Mouse (Mus musculus): ENCODE measurements around the gene Opcml.

Gene Opcml

GRCm38 (mm10) chr9:28011483-28011882 is 220.9 kb downstream of the Opcml start:
- DNase-seq: no peak

DNA sequence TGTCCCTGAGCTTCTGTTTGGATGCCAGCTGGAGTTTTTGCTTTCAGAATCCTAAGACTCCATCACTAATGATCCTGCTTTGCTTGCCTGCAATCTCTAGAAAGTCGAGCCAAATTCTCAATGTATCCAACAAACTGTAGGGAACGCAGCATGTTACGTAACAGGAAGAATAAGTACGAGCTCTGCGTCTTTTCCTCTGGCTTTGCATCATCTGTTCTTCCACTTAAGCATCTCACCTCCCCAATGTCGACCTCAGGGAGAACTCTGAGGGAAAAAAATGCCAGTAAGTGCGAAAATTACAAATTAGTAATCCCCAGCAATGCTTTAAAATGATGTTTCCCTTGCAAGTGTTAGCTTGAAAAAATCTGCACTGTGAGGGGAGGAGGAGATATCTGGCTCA is 222.1 kb downstream of the Opcml start:
- DNase-seq: no peak

DNA sequence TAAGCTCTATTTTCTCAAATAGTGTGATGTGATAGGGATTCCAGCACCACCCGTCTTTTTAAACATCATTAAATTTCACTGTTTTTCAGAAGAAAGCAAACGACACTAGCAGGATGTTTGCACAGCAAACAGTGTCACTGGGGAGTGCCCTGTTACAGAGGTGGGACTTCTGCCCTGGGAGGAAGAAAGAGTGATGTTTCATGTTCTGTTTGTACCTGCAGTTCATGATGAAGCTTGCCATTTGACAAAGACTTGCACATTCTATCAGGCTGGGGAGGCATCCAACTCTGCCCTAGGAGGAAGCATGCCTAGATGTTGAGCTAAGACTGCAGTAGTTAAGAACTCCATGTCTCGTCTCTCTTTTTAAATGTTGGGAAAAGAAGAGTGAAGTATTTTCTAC is 222.6 kb downstream of the Opcml start:
- DNase-seq: no peak

- DNase-seq: no peak
Measured at GRCm38 (mm10) chr9:28028156-28028555, 237.6 kb downstream of the Opcml start.

DNA sequence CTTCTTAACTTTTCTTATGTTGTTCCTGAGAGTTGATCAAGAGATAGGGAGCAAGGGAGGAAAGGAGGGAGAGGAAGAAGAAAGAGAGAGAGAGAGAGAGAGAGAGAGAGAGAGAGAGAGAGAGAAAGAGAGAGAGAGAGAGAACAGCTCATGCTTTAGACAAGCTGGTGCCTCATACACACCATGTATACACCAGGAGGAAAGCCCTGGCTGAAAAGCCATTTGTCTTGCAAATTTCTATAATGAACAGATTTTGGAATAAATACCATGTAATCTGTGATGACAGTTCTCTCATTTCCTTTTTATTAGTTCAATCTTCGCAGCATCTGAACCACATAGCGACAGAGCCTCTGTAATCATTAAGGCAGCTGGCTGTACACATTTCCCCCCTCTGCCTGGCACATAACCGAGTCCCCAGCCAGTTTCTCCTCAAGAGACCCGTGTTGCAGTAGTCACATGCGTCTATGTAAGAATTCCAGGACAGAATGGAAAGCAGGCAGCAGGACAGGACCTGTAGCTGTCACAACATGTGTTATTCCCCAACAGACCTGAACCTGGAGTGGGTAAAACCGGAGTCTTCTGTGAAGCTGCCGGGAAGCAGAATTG is 238.3 kb downstream of the Opcml start:
- DNase-seq: no peak

DNA sequence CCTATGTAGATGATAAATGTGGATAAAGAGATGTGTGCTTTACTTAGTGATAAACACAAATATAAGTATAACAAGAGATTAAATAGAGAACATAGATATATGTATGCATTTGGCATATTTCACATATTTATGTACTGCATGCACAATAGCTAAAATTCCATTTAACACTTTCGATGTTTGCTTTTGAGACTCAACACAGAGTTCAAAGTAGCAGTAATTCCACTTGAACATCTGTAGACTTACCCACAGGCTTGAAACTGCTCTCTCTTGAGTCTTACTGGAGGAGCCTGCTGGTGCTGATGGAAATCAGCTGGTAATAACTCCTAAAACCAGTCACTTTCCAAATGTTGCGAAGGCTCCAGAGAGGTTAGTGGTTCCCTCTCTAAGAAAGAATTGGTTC is 258.6 kb downstream of the Opcml start:
- DNase-seq: no peak

- DNase-seq: no peak
Measured at GRCm38 (mm10) chr9:28057171-28057845, 266.7 kb downstream of the Opcml start.

- no peak for DNase-seq
Measured at GRCm38 (mm10) chr9:28065126-28065525, 274.6 kb downstream of the Opcml start.

DNA sequence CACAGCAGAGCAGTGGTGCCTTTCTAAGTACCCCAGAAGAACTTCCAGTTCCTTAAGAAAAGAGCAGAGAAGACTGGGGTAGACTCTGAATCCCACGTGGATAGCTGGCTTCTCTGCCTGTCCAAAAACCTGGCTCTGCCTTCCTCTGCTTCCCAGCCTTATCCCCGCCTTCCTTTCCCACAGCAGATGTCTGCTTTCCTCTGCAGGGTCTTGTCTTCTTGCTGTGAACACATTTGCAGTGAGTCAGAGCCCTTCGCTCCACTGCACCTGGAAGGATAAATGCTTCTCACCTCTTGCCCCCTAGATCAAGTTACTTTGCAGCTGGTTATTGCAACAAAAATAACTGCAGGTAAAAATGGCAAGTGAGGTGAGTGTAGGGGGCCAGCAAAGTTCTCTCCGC is 290.1 kb downstream of the Opcml start:
- DNase-seq: no peak

DNA sequence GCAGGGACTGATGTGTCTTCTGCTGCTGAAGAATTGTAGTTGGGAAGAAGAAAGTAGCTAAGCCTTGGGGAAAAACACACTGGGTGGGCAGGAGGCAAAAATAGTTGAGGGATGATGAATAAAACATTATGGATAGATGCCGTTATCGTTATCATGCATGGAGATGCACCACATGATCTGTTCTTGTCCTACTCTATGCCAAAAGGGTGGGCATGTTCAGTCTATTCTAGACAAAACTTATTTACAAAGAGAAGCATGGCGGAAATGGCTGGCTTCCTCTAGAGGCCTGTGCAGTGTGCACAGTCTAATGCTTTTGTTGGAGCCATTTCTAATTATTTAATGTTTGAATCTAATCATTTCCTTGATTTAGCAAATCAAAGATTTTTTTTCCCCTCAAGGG is 293.2 kb downstream of the Opcml start:
- DNase-seq: no peak

GRCm38 (mm10) chr9:28084273-28084726 is 293.7 kb downstream of the Opcml start:
- DNase-seq: no peak

GRCm38 (mm10) chr9:28091395-28091794 is 300.8 kb downstream of the Opcml start:
- no peak for DNase-seq

DNA sequence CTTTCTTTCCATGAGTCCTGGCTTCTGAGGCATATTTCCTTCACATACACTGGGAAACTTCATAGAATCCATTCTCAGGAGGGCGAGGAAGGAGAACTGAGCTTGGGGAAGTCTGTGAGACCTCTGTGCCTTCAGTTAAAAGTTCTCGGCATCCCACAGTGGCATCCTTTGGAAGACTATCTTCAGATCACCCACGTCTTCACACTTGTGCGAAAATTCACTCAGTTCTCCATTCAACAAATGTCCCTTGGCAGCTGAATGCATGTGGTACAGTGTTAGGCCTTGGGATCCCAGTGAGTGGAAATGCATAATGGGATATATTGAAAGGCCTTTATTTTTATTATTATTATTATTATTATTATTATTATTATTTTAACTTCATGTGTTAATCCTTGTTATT is 304.1 kb downstream of the Opcml start:
- DNase-seq: no peak

DNA sequence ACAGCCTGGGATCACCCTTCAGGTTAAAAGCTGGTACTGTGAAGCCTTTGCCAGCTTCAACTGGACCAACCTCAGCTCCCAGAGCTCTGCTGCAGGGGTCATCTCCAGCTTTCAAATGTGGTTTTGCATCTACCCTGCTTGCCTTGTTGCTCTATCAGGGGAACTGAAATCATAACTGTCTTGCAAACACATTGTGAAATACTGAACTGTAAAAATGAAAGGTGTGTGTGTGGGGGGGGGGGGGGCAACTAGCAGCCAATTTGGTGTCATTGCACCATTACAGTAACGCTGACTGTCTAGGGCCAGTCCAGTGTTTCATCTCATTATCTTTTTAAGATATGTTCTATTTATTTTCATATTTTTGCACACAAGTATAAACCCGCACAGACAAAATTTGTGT is 305.6 kb downstream of the Opcml start:
- DNase-seq: no peak

DNA sequence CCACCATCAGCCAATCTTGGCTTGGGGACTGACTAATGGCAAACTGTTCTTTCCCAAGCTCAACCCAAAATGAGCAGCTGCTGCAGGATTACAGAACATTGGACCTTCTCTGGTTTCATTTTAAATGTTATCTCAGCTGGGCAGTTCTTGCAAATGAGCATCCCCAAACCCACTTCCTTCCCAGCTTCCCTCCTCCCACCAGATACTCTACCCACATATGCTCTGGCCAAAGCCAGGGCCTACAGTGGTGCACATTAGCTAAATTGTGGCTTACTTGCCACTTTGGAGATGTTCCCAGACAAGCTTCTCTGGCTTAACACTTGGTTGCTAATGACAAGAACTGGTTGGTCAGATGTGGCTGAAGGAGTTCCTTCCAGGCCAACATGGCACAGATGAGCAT is 311.4 kb downstream of the Opcml start:
- no peak for DNase-seq

GRCm38 (mm10) chr9:28121858-28122257 is 331.3 kb downstream of the Opcml start:
- DNase-seq: no peak

DNA sequence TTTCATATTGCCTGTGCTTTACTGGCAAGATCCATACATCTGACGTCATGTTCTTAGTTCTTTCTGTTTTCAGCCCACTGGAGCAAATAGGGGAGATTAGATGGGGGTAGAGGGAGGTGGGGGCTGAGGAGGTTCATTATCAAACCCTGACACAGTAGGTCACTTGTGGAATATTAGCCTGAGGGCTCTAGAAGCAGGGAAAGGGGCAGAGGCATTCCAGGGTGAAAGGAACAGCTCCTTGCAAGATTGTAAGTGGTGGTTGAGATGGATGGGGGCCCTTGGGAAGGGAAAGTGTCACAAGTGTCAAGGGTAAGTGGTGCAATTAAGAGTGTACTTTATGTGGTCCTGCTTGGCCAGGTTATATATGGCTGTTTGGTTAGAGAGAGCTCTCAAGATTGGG is 338.2 kb downstream of the Opcml start:
- no peak for DNase-seq

DNA sequence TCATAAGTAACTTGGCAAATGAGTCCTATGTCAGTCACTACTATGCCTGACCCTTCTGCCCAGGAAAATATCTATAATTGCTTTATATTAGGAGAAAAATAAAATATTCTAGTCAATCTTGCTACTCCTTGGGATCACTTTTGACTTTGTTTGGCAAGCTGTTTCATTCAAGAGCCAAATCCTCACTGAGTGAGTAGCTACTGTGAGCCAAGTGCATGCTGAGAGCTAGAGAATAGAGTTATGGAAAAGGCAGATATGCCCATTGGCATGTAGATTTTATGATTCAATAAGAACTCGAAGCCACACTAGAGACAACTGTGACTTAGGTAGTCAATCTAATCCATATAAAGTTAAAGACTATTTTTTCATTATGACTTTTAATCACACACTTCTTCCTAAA is 340.9 kb downstream of the Opcml start:
- no peak for DNase-seq

DNA sequence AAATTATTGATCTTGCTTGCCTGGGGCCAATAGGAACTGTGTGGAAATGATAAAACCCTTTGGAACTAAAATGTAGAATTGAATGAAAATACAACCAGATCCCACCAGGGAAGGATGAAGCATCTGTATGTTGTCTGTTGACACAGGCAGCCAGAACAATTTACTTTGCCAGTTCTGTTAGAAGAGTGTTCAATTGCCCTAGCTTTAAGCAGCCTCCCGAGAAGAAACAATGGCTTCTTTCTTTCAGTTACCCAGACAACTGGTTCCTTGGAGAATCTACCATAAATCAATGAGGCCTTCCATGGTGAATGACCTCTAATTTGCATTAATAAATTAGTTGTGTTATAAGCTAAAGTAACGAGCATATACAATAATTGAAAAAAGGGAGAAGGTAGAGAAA is 346.0 kb downstream of the Opcml start:
- DNase-seq: no peak

- no peak for DNase-seq
Measured at GRCm38 (mm10) chr9:28139957-28140597, 349.5 kb downstream of the Opcml start.

DNA sequence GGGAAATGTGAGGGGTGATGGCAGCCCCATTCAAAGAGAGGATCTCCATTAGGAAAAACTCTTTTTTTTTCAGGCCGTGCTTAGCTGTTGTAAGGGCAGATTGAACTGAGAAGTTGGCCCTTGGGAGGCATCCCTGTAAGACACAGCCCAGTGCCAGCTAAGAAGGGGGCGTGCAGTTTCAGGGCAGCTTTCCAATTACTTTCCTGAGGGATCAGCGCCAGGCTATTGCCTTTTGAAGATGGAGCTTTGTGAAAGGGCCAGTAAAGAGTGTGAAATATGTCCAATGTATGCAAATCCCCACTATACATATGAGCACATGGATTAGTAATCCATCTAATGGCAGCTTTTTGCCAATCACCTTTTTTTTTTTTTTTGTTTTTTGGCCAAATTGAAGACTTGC is 358.9 kb downstream of the Opcml start:
- no peak for DNase-seq

DNA sequence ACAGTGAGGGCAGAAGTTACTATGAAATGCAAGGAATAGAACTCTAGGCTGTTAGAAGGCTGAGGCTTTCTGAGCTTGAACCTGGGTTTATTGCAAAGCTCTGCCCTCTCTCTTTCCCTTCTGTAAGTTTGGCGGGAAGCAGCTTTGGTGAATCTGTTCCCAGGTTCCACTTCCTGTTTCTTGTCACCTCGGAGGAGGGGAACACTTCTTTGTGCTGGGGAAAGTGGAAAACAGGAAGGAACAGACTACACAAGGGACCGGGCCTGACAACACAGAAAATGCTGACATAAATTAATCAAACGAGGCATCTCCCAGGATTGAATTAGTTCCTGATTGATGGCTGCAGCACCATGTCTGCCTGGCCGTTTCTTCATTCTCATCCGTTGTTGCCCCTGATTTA is 363.2 kb downstream of the Opcml start:
- no peak for DNase-seq

GRCm38 (mm10) chr9:28157092-28157491 is 366.5 kb downstream of the Opcml start:
- no peak for DNase-seq

GRCm38 (mm10) chr9:28160953-28161352 is 370.4 kb downstream of the Opcml start:
- DNase-seq: no peak

DNA sequence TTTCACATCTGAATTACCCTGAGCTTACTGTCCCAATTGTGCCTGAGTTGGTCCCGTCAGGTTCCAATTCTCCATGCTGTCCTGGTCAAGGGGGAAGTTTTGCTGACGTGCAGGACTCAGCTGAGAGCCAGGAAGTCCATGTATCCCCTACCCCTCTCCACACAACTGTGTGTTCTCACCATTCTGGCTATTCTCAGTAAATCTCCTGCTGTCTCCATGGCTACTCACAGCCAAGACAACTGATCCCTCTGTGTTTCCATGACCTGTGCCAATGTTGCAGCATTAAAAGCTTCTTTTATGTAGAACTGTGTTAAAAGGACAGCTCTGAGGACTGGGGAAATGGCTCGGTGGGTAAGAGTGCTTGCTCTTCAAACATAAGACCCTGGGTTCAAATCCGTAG is 373.4 kb downstream of the Opcml start:
- no peak for DNase-seq
